ENCODE assay signal across 1 mouse cellular context in genomic region chr11:50371399-50371841, GRCm38 (mm10).
TF ChIP-seq lines count a peak whose summit lies in the region.

No protein-coding gene starts in this region.

TF ChIP-seq in CH12.LX, 34 proteins besides CTCF, POLR2A, EP300 and RAD21 (continued from another document):
- TF ChIP-seq NRF1 (IDR thresholded peaks at IDR 0.05; ENCODE audit: low read depth, low read length) (peak; percentile 55), TBP (conservative IDR thresholded peaks at IDR 0.05; ENCODE audit: low read depth, low read length) (0 out of 2 replicates have a peak, but pooled peaks have one; percentile 16), NELFE (IDR thresholded peaks at IDR 0.05; ENCODE audit: low read depth, low read length) (0 out of 2 replicates have a peak, but pooled peaks have one; percentile 21), USF1 (IDR thresholded peaks at IDR 0.05; ENCODE audit: low read depth, low read length) (no peak), ETS1 (conservative IDR thresholded peaks at IDR 0.05; ENCODE audit: low read depth, low read length) (no peak), MYC (IDR thresholded peaks at IDR 0.05; ENCODE audit: low read depth, low read length) (no peak), SMC3 (IDR thresholded peaks at IDR 0.05; ENCODE audit: low read depth, low read length) (no peak), JUN (IDR thresholded peaks at IDR 0.05; ENCODE audit: insufficient read depth, low read depth, low read length) (no peak), ZKSCAN1 (IDR thresholded peaks at IDR 0.05; ENCODE audit: borderline replicate concordance, low read depth, low read length) (no peak), MXI1 (IDR thresholded peaks at IDR 0.05; ENCODE audit: low read depth, low read length) (no peak), KAT2A (IDR thresholded peaks at IDR 0.05; ENCODE audit: insufficient replicate concordance, low read length) (no peak), CHD2 (IDR thresholded peaks at IDR 0.05; ENCODE audit: low read length) (no peak), ELF1 (IDR thresholded peaks at IDR 0.05; ENCODE audit: low read depth, low read length) (no peak; the same call in 1 of the 2 replicates), IRF4 (IDR thresholded peaks at IDR 0.05; ENCODE audit: low read depth, low read length) (no peak), MAX (IDR thresholded peaks at IDR 0.05; ENCODE audit: low read length) (no peak), ZNF384 (IDR thresholded peaks at IDR 0.05; ENCODE audit: low read depth, low read length) (peak; percentile 94), ZC3H11A (IDR thresholded peaks at IDR 0.05; ENCODE audit: low read depth, low read length) (no peak), E2F4 (IDR thresholded peaks at IDR 0.05; ENCODE audit: insufficient replicate concordance, low read depth, low read length) (no peak), JUND (conservative IDR thresholded peaks at IDR 0.05; ENCODE audit: low read depth, low read length) (no peak), HCFC1 (IDR thresholded peaks at IDR 0.05; ENCODE audit: low read depth, low read length) (peak; percentile 12; the same call in 1 of the 2 replicates), USF2 (conservative IDR thresholded peaks at IDR 0.05; ENCODE audit: low read depth, low read length) (no peak), MAZ (IDR thresholded peaks at IDR 0.05; ENCODE audit: low read depth, low read length) (no peak; the same call in 1 of the 2 replicates)
TF ChIP-seq in CH12.LX: peak in this region for 5.
